Mouse (Mus musculus): ENCODE measurements around the gene Tnfrsf9. TPM values are rescaled to one million over a fixed set of nuclear protein-coding genes. Genes with fewer than 3 reads are reported as not detected.

The Tnfrsf9 gene
- total and polyA plus RNA-seq, 3 experiments = 0.14 TPM; not detected in 2

DNA sequence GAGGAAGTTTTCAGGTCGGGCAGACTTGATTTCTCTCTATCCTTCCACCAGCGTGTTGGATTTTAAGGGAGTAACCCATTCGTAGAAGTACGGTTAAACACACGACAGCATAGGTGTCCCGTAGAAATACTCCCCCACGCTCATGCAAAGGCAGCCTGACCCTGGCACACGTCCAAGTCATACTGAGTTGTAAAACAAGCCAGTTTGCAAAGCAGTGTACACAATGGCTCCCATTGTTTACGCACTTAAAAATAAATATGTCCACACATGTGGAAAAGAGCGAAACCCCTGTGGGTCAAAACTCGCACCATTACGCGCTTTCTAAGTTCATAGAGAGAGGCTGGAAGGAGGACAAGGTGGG is 24.4 kb upstream of the Tnfrsf9 start:
- H3K79me2 ChIP-seq (ENCODE audit: control insufficient read depth, insufficient read depth, low read length, poor library complexity) = no peaks in the 10 kb centered on the region
- TF ChIP-seq POLR2AphosphoS5 (IDR thresholded peaks at IDR 0.05; ENCODE audit: borderline replicate concordance, low read depth, low read length) (no peak), USF1 (IDR thresholded peaks at IDR 0.05; ENCODE audit: low read depth, low read length) (no peak)
- H3K27me3 ChIP-seq (ENCODE audit: control insufficient read depth in 1 of 2, insufficient read depth in 2 of 2, low read length in 2 of 2) = no peaks in the 10 kb centered on the region
- H3K9ac ChIP-seq (ENCODE audit: control insufficient read depth, low read depth, low read length, poor library complexity, severe bottlenecking) = no peak overlapping the region
- H3K4me3 ChIP-seq (ENCODE audit: control insufficient read depth in 1 of 2, insufficient read depth in 1 of 2, low read depth in 2 of 2, low read length in 2 of 2) = no peak overlapping the region
- no peak for DNase-seq (ENCODE audit: low read depth, low spot score)
- no peaks in the 10 kb centered on the region for H3K9me3 ChIP-seq (replicated peaks; ENCODE audit: insufficient read depth, low read length)
- H3K27ac ChIP-seq (ENCODE audit: control insufficient read depth, low read depth, low read length) = no peak overlapping the region
- no peaks in the 10 kb centered on the region for H3K36me3 ChIP-seq (ENCODE audit: control insufficient read depth in 1 of 2, insufficient read depth in 2 of 2, low read length in 2 of 2)
- no peaks in the 10 kb centered on the region for H3K4me1 ChIP-seq (ENCODE audit: control insufficient read depth in 1 of 2, insufficient read depth in 2 of 2, low read length in 2 of 2)

DNA sequence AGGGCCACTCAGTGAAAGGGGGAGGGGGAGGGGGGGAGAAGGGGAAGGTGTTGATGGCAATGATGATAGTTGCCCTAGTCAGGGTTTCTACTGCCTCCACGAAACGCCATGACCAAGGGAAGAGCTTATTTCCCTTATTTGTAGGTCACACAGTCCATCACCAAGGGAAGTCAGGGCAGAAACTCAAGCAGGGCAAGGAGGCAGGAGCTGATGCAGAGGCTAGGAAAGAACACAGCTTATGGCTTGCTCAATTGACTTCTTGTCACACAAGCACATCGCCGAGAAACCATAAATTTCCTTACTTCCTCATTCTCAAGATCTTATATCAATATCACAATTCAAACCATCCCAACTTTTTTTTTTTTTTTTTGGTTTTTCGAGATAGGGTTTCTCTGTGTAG is 23.1 kb upstream of the Tnfrsf9 start:
- no peaks in the 10 kb centered on the region for H3K9me3 ChIP-seq (replicated peaks; ENCODE audit: insufficient read depth, low read length)
- no peak overlapping the region for H3K27ac ChIP-seq (ENCODE audit: control insufficient read depth, low read depth, low read length)
- H3K4me1 ChIP-seq (ENCODE audit: control insufficient read depth in 1 of 2, insufficient read depth in 2 of 2, low read length in 2 of 2) = no peaks in the 10 kb centered on the region
- no peaks in the 10 kb centered on the region for H3K79me2 ChIP-seq (ENCODE audit: control insufficient read depth, insufficient read depth, low read length, poor library complexity)
- H3K36me3 ChIP-seq (ENCODE audit: control insufficient read depth in 1 of 2, insufficient read depth in 2 of 2, low read length in 2 of 2) = no peaks in the 10 kb centered on the region
- no peaks in the 10 kb centered on the region for H3K27me3 ChIP-seq (ENCODE audit: control insufficient read depth in 1 of 2, insufficient read depth in 2 of 2, low read length in 2 of 2)
- H3K9ac ChIP-seq (ENCODE audit: control insufficient read depth, low read depth, low read length, poor library complexity, severe bottlenecking) = no peak overlapping the region
- TF ChIP-seq ZNF384 (IDR thresholded peaks at IDR 0.05; ENCODE audit: low read depth, low read length) (peak; percentile 64; the same call in 1 of the 2 replicates), GATA1 (IDR thresholded peaks at IDR 0.05; ENCODE audit: low read depth, low read length) (no peak)
- peak; percentile 44 for DNase-seq (ENCODE audit: low read depth, low spot score)
- no peak overlapping the region for H3K4me3 ChIP-seq (ENCODE audit: control insufficient read depth in 1 of 2, insufficient read depth in 1 of 2, low read depth in 2 of 2, low read length in 2 of 2)

DNA sequence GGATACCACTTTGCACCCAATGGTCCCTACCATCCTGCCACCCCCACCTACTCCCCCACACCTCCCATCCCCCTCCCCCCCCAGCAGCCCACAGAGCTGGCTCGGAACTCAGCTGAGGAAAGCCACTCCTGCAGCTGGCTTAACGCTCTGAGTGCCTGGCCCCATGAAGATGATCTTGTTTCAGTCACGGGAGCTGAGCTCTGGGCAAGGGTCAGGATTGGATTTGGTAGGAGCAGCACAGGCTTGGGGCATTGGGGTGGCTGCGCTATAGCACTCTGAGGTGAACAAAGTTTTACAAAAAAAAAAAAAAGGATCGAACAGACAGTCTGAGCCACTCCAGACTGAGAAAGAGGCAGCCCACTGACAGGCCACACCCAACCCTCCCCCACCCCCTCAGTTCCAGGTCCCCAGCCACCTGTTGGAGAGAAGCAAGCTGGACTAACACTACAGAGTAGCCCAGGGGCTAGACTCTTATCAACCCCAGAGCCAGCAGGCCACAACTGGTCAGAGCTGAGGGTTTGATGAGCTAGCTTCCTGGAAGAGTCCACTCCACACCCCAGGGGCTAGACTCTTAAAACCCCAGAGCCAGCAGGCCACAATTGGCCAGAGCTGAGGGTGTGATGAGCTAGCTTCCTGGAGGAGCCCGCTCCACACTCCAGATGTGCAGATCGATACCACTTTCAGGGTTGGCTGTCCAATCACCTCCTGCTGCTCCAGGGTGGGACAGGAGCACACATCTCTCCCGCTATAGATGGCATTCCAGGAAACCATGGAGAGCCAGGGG is 19.5 kb upstream of the Tnfrsf9 start:
- Histone ChIP-seq H3K27ac (ENCODE audit: control insufficient read depth, low read depth, low read length) (no peak overlapping the region), H3K4me1 (ENCODE audit: control insufficient read depth in 1 of 2, insufficient read depth in 2 of 2, low read length in 2 of 2) (no peaks in the 10 kb centered on the region), H3K27me3 (ENCODE audit: control insufficient read depth in 1 of 2, insufficient read depth in 2 of 2, low read length in 2 of 2) (no peaks in the 10 kb centered on the region), H3K9ac (ENCODE audit: control insufficient read depth, low read depth, low read length, poor library complexity, severe bottlenecking) (no peak overlapping the region), H3K36me3 (ENCODE audit: control insufficient read depth in 1 of 2, insufficient read depth in 2 of 2, low read length in 2 of 2) (peaks cover 0 to 2% of the 10 kb centered on the region in 2 experiments; a peak in 2 of 4 replicates), H3K79me2 (ENCODE audit: control insufficient read depth, insufficient read depth, low read length, poor library complexity) (no peaks in the 10 kb centered on the region), H3K4me3 (ENCODE audit: control insufficient read depth in 1 of 2, insufficient read depth in 1 of 2, low read depth in 2 of 2, low read length in 2 of 2) (no peak overlapping the region), H3K9me3 (replicated peaks; ENCODE audit: insufficient read depth, low read length) (no peaks in the 10 kb centered on the region)
- no peak for DNase-seq (ENCODE audit: low read depth, low spot score)
- no peak for TF ChIP-seq UBTF (IDR thresholded peaks at IDR 0.05; ENCODE audit: borderline replicate concordance, insufficient read depth, low read depth, low read length)
- TF ChIP-seq CHD1 (IDR thresholded peaks at IDR 0.05; ENCODE audit: low read depth, low read length) = no peak
- TF ChIP-seq MYB (IDR thresholded peaks at IDR 0.05; ENCODE audit: low read depth, low read length) = no peak
- TF ChIP-seq ETS1 (IDR thresholded peaks at IDR 0.05; ENCODE audit: low read depth, low read length) = no peak
- TF ChIP-seq MYC (IDR thresholded peaks at IDR 0.05; ENCODE audit: low read depth, low read length) = no peak
- no peak for TF ChIP-seq CHD2 (IDR thresholded peaks at IDR 0.05; ENCODE audit: low read length)
- no peak for TF ChIP-seq TBP (IDR thresholded peaks at IDR 0.05; ENCODE audit: low read depth, low read length)
- TF ChIP-seq POLR2AphosphoS5 (IDR thresholded peaks at IDR 0.05; ENCODE audit: borderline replicate concordance, low read depth, low read length) = no peak
- TF ChIP-seq RAD21 (IDR thresholded peaks at IDR 0.05; ENCODE audit: low read depth, low read length) = no peak
- TF ChIP-seq E2F4 (IDR thresholded peaks at IDR 0.05; ENCODE audit: borderline replicate concordance, low read depth, low read length) = no peak
- no peak for TF ChIP-seq TAL1 (IDR thresholded peaks at IDR 0.05; ENCODE audit: low read length)
- TF ChIP-seq MAFK (IDR thresholded peaks at IDR 0.05; ENCODE audit: borderline replicate concordance, low read depth, low read length) = no peak
- no peak for TF ChIP-seq JUND (IDR thresholded peaks at IDR 0.05; ENCODE audit: low read depth, low read length)
- no peak for TF ChIP-seq NRF1 (IDR thresholded peaks at IDR 0.05; ENCODE audit: insufficient read depth, low read depth, low read length, poor library complexity, severe bottlenecking)
- no peak for TF ChIP-seq ZMIZ1 (IDR thresholded peaks at IDR 0.05; ENCODE audit: low read depth, low read length)
- TF ChIP-seq NELFE (IDR thresholded peaks at IDR 0.05; ENCODE audit: low read depth, low read length) = no peak
- TF ChIP-seq GATA1 (IDR thresholded peaks at IDR 0.05; ENCODE audit: low read depth, low read length) = no peak
